Mouse (Mus musculus) small intestine, adult 2 months (tissue): Measurements from ENCODE around the gene Akr1b3. TPM values are rescaled to one million over a fixed set of nuclear protein-coding genes. Genes with fewer than 3 reads are reported as not detected.

Source experiments
- H3K27ac ChIP-seq: fragments of 200-500 bp; 2 replicates; pipeline ENCODE4 v1.5.1; 2012; ENCODE audit warnings: low read depth, low read length, control low read depth, inconsistent platforms; ENCODE audit not compliant: insufficient read depth
- H3K27me3 ChIP-seq: fragments of 200-500 bp; 2 replicates; pipeline ENCODE4 v1.6.1; 2012; ENCODE audit warnings: mild to moderate bottlenecking, moderate library complexity, low read length, inconsistent platforms; ENCODE audit not compliant: control insufficient read depth, insufficient read depth
- H3K36me3 ChIP-seq: fragments of 200-500 bp; 2 replicates; pipeline ENCODE4 v1.6.1; 2012; ENCODE audit warnings: mild to moderate bottlenecking, low read length, control low read depth, inconsistent platforms; ENCODE audit not compliant: control insufficient read depth, insufficient read depth
- H3K4me1 ChIP-seq: fragments of 200-500 bp; 2 replicates; pipeline ENCODE4 v1.6.1; 2012; ENCODE audit warnings: low read length, inconsistent platforms, mixed read lengths; ENCODE audit not compliant: control insufficient read depth, insufficient read depth, insufficient read length
- H3K4me3 ChIP-seq: fragments of 200-500 bp; 2 replicates; pipeline ENCODE4 v1.5.1; 2012; ENCODE audit warnings: low read depth, mild to moderate bottlenecking, control low read depth, inconsistent platforms, low read length, moderate library complexity
- CTCF ChIP-seq: fragments of 200-500 bp; IDR thresholded peaks from 2 replicates; pipeline ENCODE4 v1.5.1; 2012; ENCODE audit warnings: low read depth, mild to moderate bottlenecking, control low read depth, inconsistent platforms, low read length, moderate library complexity, mixed read lengths; ENCODE audit not compliant: insufficient replicate concordance, insufficient read length; ENCODE audit errors: extremely low read depth
- POLR2A ChIP-seq: fragments of 200-500 bp; IDR thresholded peaks from 2 replicates; pipeline ENCODE4 v1.6.1; 2012; ENCODE audit warnings: low read depth, mild to moderate bottlenecking, control low read depth, inconsistent platforms, low read length, moderate library complexity
- WGBS: fragments of 180-500 bp; shearing (Covaris S2); methylation state at CpG from one replicate; pipeline ENCODE4 v1.1.7; 2018; 5-methylcytosine and 5-hydroxymethylcytosine counted together
- polyA plus RNA-seq: library from polyadenylated mRNA; depleted of rRNA; stranded (reverse); fragments of >200 nt; gene quantifications from 2 replicates; pipeline ENCODE4 v1.2.3, GENCODE M21; 2012; rRNA removed

The Akr1b3 gene
- 38.3 and 51.3 TPM in 2 replicates for polyA plus RNA-seq

- H3K4me1 ChIP-seq = 0 out of 2 replicates have a peak, but pooled peaks cover 2% of the 10 kb centered on the region
- peak within 1 kb of the TSS; percentile 27 for H3K27ac ChIP-seq
- no peaks in the 10 kb centered on the region for H3K27me3 ChIP-seq
- peak within 1 kb of the TSS; percentile 82 for H3K4me3 ChIP-seq
- peaks cover 2% of the 10 kb centered on the region; the same call in 1 of the 2 replicates for H3K36me3 ChIP-seq
- TF ChIP-seq CTCF = no peak
- TF ChIP-seq POLR2A = peak; percentile 49
- WGBS = under 1% methylated on average over 60 of the region's 60 CpGs
Observed at GRCm38 (mm10) chr6:34316854-34317771, at the start of gene Akr1b3. TSS of gene Akr1b3 (minus strand) at chr6:34317478.

DNA sequence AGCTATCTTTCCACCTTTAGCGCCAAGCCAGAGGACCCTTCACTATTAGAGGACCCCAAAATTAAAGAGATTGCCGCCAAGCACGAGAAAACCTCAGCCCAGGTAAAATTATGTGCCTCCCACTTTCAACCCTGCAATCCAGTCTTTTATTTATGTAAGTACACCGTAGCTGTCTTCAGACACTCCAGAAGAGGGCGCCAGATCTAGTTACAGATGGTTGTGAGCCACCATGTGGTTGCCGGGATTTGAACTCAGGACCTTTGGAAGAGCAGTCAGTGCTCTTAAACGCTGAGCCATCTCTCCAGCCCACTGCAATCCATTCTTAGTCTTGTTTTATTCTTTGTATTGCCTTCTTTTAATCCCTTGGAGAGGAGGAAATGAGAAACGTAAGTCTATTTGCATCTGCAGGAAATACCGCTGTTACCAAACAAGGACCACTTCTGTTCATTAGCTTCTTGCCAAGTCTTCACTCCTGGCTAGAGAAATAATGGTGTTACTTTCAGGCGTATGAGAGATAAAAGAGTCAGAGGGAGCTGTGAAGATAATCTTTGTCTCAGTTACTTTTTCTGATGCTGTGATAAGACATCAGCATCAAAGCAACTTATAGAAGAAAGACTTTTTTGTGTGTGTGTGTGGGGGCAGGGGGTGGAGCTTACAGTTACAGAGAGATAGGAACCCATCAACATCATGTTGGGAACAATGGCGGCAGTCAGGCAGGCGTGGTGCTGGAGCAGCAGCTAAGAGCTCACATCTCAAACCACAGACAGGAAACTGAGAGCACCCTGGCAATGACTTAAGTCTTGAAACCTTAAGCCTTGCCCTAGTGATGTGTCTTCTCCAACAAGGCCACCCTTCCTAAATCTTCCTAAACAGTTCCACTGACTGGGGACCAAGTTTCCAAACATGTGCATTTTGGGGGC, 47.2 kb upstream of the Akr1b3 start:
- H3K4me3 ChIP-seq = no peak overlapping the region
- no peaks in the 10 kb centered on the region for H3K4me1 ChIP-seq
- 81% methylated on average over 12 of the region's 12 CpGs for WGBS
- no peak overlapping the region for H3K27ac ChIP-seq
- TF ChIP-seq CTCF = peak; percentile 9; the same call in 1 of the 2 replicates
- no peak for TF ChIP-seq POLR2A
- H3K27me3 ChIP-seq = no peaks in the 10 kb centered on the region
- no peaks in the 10 kb centered on the region for H3K36me3 ChIP-seq

DNA sequence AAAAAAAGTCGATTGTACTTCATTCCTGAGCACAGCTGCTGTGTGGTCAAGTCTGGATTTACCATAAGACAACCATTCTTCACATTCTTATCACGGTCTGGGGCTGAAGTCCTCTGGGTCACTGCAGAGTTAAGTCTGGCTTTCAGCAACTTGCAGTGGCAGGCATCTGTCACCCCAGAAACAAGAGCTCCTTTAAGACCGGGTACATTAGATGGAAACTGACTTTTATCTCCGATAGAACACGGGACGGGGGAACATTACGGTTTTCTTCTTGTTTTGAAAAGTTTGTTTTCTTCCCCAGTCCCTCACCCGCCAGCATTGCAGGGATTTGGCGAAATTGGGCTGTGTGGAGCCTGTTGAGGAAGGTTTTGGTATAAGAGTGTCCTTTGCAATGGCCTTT, 38.6 kb upstream of the Akr1b3 start:
- 82% methylated on average over 9 of the region's 9 CpGs for WGBS
- H3K27me3 ChIP-seq = no peaks in the 10 kb centered on the region
- H3K27ac ChIP-seq = no peak overlapping the region
- H3K4me3 ChIP-seq = no peak overlapping the region
- no peaks in the 10 kb centered on the region for H3K36me3 ChIP-seq
- TF ChIP-seq CTCF = no peak
- TF ChIP-seq POLR2A = no peak
- peaks cover 9% of the 10 kb centered on the region; the same call in 1 of the 2 replicates for H3K4me1 ChIP-seq

- Histone ChIP-seq H3K4me1 (peaks cover 9% of the 10 kb centered on the region; the same call in 1 of the 2 replicates), H3K27me3 (no peaks in the 10 kb centered on the region), H3K36me3 (no peaks in the 10 kb centered on the region), H3K4me3 (no peak overlapping the region), H3K27ac (no peak overlapping the region)
- TF ChIP-seq POLR2A = no peak
- TF ChIP-seq CTCF = no peak
- 43% methylated on average over 6 of the region's 6 CpGs for WGBS
Observed at GRCm38 (mm10) chr6:34355349-34355747, 38.1 kb upstream of the Akr1b3 start.

- Histone ChIP-seq H3K4me1 (peaks cover 9% of the 10 kb centered on the region; the same call in 1 of the 2 replicates), H3K27ac (no peak overlapping the region), H3K36me3 (no peaks in the 10 kb centered on the region), H3K27me3 (no peaks in the 10 kb centered on the region), H3K4me3 (peak overlapping the region; percentile 23)
- WGBS = 66% methylated on average over 8 of the region's 8 CpGs
- TF ChIP-seq POLR2A = no peak
- no peak for TF ChIP-seq CTCF
Observed at GRCm38 (mm10) chr6:34354354-34355348, 37.4 kb upstream of the Akr1b3 start.

GRCm38 (mm10) chr6:34353658-34354353, 36.5 kb upstream of the Akr1b3 start, which contains the start of gene Akr1b8:
TSS of gene Akr1b8 (plus strand) at chr6:34354119.
- WGBS = 14% methylated on average over 16 of the region's 16 CpGs
- H3K4me3 ChIP-seq = peak within 1 kb of the TSS; percentile 23
- no peak for TF ChIP-seq CTCF
- H3K4me1 ChIP-seq = peaks cover 9% of the 10 kb centered on the region; the same call in 1 of the 2 replicates
- H3K27ac ChIP-seq = no peak within 1 kb of the TSS
- no peaks in the 10 kb centered on the region for H3K27me3 ChIP-seq
- H3K36me3 ChIP-seq = no peaks in the 10 kb centered on the region
